Mouse (Mus musculus): Measurements from ENCODE around the gene Igsf23.
"Not testable (repeated sequence)": the region's sequence is repeated elsewhere in the genome, so short reads cannot be mapped to it uniquely, and the experiment has no call there.

The Igsf23 gene

DNA sequence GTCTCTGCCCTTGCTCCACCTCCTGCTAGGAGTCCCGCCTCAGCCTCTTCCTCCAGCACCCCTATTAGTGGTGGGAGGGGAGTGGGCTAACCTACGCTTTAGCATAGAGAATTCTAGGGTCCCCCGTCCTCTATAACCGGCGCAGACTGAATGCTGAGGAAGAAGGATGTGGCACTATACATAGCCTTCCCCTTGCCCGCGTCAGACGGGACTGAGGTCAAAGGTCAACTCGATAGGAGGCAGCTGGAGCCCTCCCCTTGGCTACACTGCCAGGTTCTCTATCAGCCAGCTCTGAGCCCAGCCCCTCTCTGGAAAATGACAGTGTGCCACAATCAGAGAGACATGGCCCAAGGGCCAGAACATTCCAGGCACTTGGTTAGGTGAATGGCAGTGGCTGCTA, at the start of gene Igsf23:
TSS of gene Igsf23 (minus strand) at position 168 of the 400 bp plus-strand sequence.
- in situ Hi-C loops (cut with MboI; ENCODE audit: low sequenced_read_pairs), result no loop called here

DNA sequence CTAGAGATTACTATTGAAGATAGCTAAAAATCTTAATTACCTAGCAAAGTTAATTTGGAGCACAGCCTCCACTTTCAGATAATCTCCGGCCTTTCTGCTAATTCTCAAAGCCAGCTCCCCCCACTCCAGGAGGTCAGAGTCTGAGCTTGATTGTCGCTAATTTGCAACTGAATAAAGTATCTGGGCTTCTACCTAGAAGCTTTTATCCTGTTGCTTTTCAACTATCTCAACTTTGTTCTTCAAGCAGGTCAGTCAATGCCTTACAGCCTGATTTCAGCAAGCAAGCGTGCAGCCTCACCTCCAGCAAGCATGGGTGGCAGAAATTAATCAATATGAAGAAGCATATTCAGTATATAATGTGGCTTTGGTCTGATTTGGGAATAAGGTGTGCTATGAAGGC, 46.2 kb upstream of the Igsf23 start:
- in situ Hi-C loops (cut with MboI; ENCODE audit: low sequenced_read_pairs), result not testable (repeated sequence)

DNA sequence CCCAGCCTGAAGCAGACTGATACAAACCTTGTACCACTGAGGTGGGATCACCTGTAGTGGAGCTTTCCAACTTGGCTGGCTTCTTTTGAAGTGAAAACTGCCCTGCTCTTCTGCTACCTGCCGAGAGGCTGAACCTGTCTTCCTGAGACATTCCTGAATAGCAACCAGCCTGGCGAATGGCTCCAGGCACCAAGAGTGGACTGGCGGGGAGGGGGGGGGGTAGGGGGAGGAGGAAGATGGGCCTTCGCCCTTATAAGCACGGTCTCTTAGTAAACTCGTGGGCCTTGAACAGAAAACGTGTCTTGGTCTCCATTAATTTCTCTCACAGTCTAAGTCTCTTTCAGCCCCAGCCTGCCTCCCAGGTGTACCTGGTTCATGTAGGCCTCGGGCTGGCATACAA, 40.6 kb upstream of the Igsf23 start, which contains the start of gene Nlrp9b:
TSS of gene Nlrp9b (plus strand) at position 301 of the 400 bp plus-strand sequence.
- in situ Hi-C loops (cut with MboI; ENCODE audit: low sequenced_read_pairs), result not testable (repeated sequence)

GRCm38 (mm10) chr7:19971516-19971915, 21.0 kb upstream of the Igsf23 start:
- in situ Hi-C loops (cut with MboI; ENCODE audit: low sequenced_read_pairs), result no loop called here

GRCm38 (mm10) chr7:19970196-19970595, 19.6 kb upstream of the Igsf23 start:
- in situ Hi-C loops (cut with MboI; ENCODE audit: low sequenced_read_pairs), result no loop called here

GRCm38 (mm10) chr7:19969541-19970090, 19.1 kb upstream of the Igsf23 start:
- in situ Hi-C loops (cut with MboI; ENCODE audit: low sequenced_read_pairs), result no loop called here

DNA sequence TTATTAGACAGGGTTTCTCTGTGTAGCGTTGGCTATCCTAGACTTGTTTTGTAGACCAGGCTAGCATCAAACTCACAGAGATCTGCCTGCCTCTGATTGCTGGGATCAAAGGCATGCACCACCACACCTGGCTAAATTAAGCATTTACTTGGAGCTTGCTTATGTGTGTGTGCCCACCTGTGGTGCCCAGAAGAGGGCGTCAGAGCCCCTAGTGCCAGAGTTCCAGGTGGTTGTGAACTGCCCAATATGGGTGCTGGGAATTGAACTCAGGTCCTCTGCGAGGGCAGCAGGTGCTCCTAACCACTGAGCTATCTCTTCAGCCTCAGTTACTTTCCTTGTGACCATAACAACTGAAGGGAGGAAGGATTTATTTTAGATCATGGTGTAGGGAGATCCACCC, 18.6 kb upstream of the Igsf23 start:
- in situ Hi-C loops (cut with MboI; ENCODE audit: low sequenced_read_pairs), result no loop called here

DNA sequence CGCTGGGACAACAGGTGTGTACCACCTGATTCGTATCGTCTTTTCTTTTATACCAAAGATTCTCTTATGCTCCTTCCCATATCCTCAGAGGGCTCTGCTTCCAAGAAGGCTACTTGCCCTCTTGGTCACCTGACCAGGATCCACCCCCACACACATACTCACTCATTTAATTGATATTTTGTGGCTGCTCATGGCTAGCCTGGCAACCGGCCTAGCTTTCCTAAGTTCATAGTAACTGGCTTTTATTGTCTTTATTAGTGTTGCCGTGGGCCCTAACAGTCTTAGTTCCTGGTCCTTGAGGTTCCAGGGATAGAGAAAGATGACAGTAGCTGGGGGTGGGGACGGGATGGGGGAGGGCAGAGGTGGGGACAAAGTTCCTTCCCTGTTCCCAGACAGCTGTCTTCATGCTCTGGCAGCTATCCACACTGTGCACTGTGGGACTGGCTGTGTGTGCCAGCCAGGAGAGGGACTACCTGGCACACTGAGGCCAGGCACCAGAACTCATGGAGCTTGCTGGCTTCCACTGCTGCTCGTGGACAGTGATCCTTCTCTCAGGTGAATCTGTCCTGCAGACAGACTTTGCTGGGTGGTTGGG, 14.5 kb upstream of the Igsf23 start, which contains the start of gene Ceacam20:
TSS of gene Ceacam20 (plus strand) at position 428 of the 595 bp plus-strand sequence.
- in situ Hi-C loops (cut with MboI; ENCODE audit: low sequenced_read_pairs), result no loop called here

- in situ Hi-C loops (cut with MboI; ENCODE audit: low sequenced_read_pairs), result no loop called here
Measured at GRCm38 (mm10) chr7:19962423-19962822, 11.9 kb upstream of the Igsf23 start.

DNA sequence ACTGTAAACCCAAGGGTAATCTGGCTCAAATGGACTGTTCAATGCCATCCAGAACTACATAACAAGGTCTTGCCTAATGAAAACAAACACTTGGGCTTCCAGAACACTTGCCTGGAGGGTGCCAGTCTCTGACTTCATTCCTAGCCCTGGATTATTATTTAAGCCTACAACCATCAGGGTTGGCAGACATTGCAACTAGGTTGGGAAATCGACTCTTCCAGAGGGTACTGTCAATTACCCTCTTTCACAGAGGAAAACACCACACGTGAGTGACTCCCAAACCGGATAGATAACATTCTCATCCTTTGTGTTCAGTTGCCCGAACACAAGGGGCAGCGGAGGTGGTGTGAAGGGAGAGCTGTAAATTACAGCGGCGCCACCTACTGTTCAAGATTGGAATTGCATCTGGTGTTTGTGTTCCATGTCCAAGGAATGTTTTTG, 5.8 kb upstream of the Igsf23 start:
- in situ Hi-C loops (cut with MboI; ENCODE audit: low sequenced_read_pairs), result no loop called here

- in situ Hi-C loops (cut with MboI; ENCODE audit: low sequenced_read_pairs), result no loop called here
Measured at GRCm38 (mm10) chr7:19955861-19956260, 5.3 kb upstream of the Igsf23 start.

- in situ Hi-C loops (cut with MboI; ENCODE audit: low sequenced_read_pairs), result no loop called here
Measured at GRCm38 (mm10) chr7:19953054-19953453, 2.5 kb upstream of the Igsf23 start.

GRCm38 (mm10) chr7:19952320-19952986, 1.9 kb upstream of the Igsf23 start:
- in situ Hi-C loops (cut with MboI; ENCODE audit: low sequenced_read_pairs), result no loop called here

DNA sequence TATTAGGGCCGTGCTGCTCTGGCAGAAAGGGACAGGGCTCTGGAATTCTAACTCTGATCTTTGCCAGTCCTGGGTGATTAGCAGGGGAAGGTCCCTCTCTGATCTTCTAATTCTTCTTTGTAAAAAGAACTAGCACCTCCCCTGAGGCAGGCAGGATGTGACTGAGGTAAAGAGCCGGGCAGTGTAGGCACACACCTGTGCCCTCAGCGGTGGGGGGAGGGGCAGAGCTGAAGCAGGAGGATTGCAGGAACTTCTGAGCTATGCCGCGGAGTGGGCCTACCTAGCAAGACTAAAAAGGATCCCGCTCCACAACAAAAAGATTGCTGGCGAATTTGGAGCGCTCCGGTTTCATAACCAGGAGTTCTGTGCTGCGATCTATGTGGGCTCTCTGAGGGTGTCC, 560 bp downstream of the Igsf23 start:
- in situ Hi-C loops (cut with MboI; ENCODE audit: low sequenced_read_pairs), result no loop called here

GRCm38 (mm10) chr7:19948956-19949355, 1.6 kb downstream of the Igsf23 start:
- in situ Hi-C loops (cut with MboI; ENCODE audit: low sequenced_read_pairs), result no loop called here

DNA sequence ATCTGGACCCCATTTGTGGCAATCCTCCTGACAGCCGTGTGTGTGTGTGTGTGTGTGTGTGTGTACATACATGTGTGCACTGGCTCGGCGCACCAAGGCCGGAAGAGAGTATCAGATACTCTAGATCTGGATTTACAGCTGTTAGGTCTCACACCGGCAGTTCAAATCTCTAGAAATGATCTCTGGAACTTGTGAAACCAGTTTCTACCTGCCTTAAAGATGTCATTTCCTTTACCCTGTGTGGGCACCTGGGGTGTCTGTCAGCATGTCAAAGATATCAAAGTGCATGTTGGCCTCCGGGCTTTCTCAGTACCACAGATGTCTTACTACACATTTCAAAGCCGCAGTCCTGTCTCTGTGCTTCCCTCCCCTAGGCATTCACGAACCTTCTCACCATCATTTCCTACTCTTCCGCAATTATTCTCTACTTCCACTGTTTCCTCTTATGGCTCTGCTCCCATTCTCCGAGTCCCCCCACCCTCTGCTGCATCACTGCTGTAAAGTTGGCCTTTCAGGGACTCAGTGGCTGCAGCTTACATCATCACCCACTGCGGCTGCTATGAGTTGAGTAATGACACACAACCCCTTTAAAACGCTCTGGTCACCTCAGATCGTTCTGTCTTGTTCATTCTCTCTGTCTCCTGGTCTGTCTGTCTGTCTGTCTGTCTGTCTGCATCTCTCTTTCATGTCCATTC, 4.6 kb downstream of the Igsf23 start:
- in situ Hi-C loops (cut with MboI; ENCODE audit: low sequenced_read_pairs), result no loop called here

- in situ Hi-C loops (cut with MboI; ENCODE audit: low sequenced_read_pairs), result no loop called here
Measured at GRCm38 (mm10) chr7:19945201-19945600, 5.4 kb downstream of the Igsf23 start.

DNA sequence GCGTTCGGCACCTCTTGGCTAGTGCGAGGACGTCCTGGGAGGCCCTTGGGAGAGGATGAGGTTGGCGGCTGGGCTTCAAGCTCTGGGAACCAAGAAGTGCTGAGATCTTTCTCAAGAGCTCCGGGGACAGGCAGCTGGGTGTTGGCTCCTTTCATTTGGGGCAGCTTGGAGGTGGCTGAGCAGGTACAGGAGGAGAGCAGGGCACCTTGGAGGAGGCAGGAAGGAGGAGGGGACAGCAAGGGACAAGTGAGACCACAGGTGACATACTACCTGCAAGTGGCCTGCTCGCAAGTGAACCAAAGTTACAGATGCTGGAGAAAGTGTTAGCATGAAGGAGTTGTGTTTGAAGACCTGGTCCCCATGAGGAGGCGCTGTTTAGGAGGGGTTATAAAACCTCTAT, 5.8 kb downstream of the Igsf23 start:
- in situ Hi-C loops (cut with MboI; ENCODE audit: low sequenced_read_pairs), result no loop called here

DNA sequence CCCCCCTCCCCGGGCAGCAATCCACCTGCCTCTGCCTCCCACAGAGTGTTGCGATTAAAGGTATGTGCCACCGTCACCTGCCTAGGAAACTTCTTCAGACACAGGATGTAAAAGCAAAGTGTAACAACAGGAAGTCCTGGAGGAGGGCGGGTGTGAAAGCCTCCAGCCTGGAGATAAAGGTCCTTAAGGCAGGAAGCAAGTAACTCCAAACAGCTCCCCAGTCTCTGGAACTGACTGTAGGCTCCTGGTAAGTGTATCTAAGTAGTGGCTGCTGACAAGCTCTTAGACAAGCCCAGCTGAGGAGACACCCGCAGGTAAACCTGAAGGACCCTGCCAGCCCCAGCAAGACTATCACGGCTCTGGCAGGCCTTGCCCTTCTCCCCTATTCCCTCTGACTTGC, 10.3 kb downstream of the Igsf23 start:
- in situ Hi-C loops (cut with MboI; ENCODE audit: low sequenced_read_pairs), result no loop called here

- in situ Hi-C loops (cut with MboI; ENCODE audit: low sequenced_read_pairs), result no loop called here
Measured at GRCm38 (mm10) chr7:19939555-19940235, 10.9 kb downstream of the Igsf23 start.

DNA sequence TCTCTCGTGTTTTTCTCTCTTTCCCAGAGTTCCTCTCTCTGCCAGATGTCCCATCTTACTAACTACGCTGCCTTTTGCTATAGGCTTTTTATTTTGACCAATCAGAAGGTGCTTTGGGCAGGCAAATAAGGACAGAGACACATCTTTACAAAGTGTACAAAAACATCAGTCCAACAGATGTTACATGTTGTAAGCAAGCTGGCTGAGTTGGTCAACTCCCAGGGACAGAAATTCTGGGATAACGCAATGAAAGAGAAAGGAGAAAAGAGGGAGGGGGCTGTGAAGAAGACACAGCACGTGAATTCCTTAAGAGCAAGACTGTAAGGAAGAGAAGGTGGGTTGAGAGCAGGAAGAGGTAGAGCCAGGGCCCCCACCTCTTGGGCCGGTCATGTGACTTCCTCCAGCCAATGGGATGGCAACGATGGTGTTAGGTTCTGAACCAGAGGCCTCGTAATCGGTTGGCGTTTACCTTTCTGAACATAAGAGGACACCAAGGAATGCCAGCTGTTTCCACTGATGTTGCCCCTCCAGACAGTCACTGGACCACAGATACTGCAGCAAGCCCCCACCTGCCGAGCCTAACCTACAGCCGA, 13.2 kb downstream of the Igsf23 start:
- in situ Hi-C loops (cut with MboI; ENCODE audit: low sequenced_read_pairs), result no loop called here
